ENCODE assay signal across 17 mouse cellular contexts in the genomic region with DNA sequence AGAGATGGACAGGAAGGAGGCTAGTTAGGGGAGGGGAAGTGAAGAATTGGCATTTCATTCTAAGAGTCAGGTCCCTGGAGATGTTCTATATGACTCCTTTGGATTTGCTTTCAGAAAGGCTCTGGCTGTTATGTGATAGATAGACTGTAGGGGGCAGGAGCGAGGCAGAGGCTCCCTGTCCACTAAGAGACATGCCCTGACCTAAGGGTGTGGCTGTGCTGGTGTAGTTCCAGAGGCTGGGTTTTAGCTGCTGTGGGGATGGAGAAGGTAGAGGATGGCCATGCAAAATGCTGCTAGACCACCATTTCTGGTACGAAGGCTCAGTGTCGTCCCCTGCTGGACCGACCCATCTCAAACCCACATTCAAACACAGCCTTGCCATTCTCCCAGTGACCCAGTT. TPM values are rescaled to one million over a fixed set of nuclear protein-coding genes. Genes with fewer than 3 reads are reported as not detected.
DNase-seq lines count a peak whose midpoint lies in the region; ATAC-seq and TF ChIP-seq lines count a peak whose summit lies in the region.
"Had no signal": no experiment of that assay in that cellular context is flagged by ENCODE, and none has a peak within 500 bp of the region (broad histone marks: within the 10 kb centered on the region; RNA-seq: fewer than 3 reads in every experiment).

No protein-coding gene starts in this region.

- H3K27me3 ChIP-seq in intestine, postnatal 0 days (replicated peaks; ENCODE audit: control insufficient read depth, insufficient read depth, low read length), result no peaks in the 10 kb centered on the region
- no peaks in the 10 kb centered on the region for H3K27me3 ChIP-seq in intestine, embryonic 16.5 days (replicated peaks; ENCODE audit: control insufficient read depth, insufficient read depth, low read length)
- no peaks in the 10 kb centered on the region for H3K27me3 ChIP-seq in midbrain, postnatal 0 days (ENCODE audit: insufficient read depth, low read length)
- H3K27me3 ChIP-seq in midbrain, embryonic 11.5 days (ENCODE audit: control insufficient read depth, insufficient read depth, low read length), result no peaks in the 10 kb centered on the region
- H3K27me3 ChIP-seq in small intestine, adult 2 months (ENCODE audit: control insufficient read depth, insufficient read depth, low read length), result no peaks in the 10 kb centered on the region
- H3K27me3 ChIP-seq in forebrain, embryonic 14.5 days (replicated peaks; ENCODE audit: control insufficient read depth, insufficient read depth, low read length), result no peaks in the 10 kb centered on the region
- H3K27me3 ChIP-seq: embryonic facial prominence, embryonic 12.5 days; limb, embryonic 15.5 days; midbrain, embryonic 12.5 days; neural tube, embryonic 13.5 days had no signal

- no peak for ATAC-seq in intestine, postnatal 0 days
- ATAC-seq in intestine, embryonic 16.5 days, result no peak
- ATAC-seq in midbrain, postnatal 0 days (ENCODE audit: low FRiP score), result no peak
- ATAC-seq in midbrain, embryonic 11.5 days (ENCODE audit: low FRiP score), result no peak
- ATAC-seq in forebrain, embryonic 14.5 days, result no peak
- ATAC-seq: forebrain, embryonic 16.5 days had no signal

- no peak overlapping the region for H3K9ac ChIP-seq in intestine, postnatal 0 days (ENCODE audit: low read depth, low read length)
- no peak overlapping the region for H3K9ac ChIP-seq in intestine, embryonic 16.5 days (ENCODE audit: low read depth, low read length)
- no peak overlapping the region for H3K9ac ChIP-seq in midbrain, postnatal 0 days (replicated peaks; ENCODE audit: low read length, poor library complexity, severe bottlenecking)
- no peak overlapping the region for H3K9ac ChIP-seq in midbrain, embryonic 11.5 days (ENCODE audit: low read length)
- no peak overlapping the region for H3K9ac ChIP-seq in forebrain, embryonic 14.5 days (ENCODE audit: low read length)
- H3K9ac ChIP-seq: embryonic facial prominence, embryonic 12.5 days; limb, embryonic 15.5 days; midbrain, embryonic 12.5 days; neural tube, embryonic 13.5 days had no signal

- 91% methylated on average over 4 of the region's 4 CpGs for WGBS in intestine, postnatal 0 days
- 83% methylated on average over 4 of the region's 4 CpGs for WGBS in intestine, embryonic 16.5 days
- 83% methylated on average over 4 of the region's 4 CpGs for WGBS in midbrain, postnatal 0 days
- WGBS in midbrain, embryonic 11.5 days, result 75% methylated on average over 4 of the region's 4 CpGs
- WGBS in small intestine, adult 2 months, result 89% methylated on average over 4 of the region's 4 CpGs
- 81% methylated on average over 4 of the region's 4 CpGs for WGBS in forebrain, embryonic 14.5 days

- peak; percentile 74 for TF ChIP-seq CTCF in intestine, postnatal 0 days (IDR thresholded peaks at IDR 0.05; ENCODE audit: low read depth)
- peak; percentile 27; the same call in 1 of the 2 replicates for TF ChIP-seq CTCF in midbrain, postnatal 0 days (IDR thresholded peaks at IDR 0.05)
- peak; percentile 71; the same call in 1 of the 2 replicates for TF ChIP-seq CTCF in small intestine, adult 2 months (IDR thresholded peaks at IDR 0.05; ENCODE audit: extremely low read depth, insufficient read length, insufficient replicate concordance, low read depth, low read length)

- H3K36me3 ChIP-seq in intestine, postnatal 0 days (ENCODE audit: control insufficient read depth, insufficient read depth), result no peaks in the 10 kb centered on the region
- no peaks in the 10 kb centered on the region for H3K36me3 ChIP-seq in intestine, embryonic 16.5 days (ENCODE audit: control insufficient read depth, insufficient read depth, low read length)
- no peaks in the 10 kb centered on the region for H3K36me3 ChIP-seq in midbrain, postnatal 0 days (ENCODE audit: insufficient read depth, low read length)
- no peaks in the 10 kb centered on the region for H3K36me3 ChIP-seq in midbrain, embryonic 11.5 days (ENCODE audit: control insufficient read depth, insufficient read depth, low read length)
- no peaks in the 10 kb centered on the region for H3K36me3 ChIP-seq in small intestine, adult 2 months (ENCODE audit: control insufficient read depth, insufficient read depth, low read length)
- no peaks in the 10 kb centered on the region for H3K36me3 ChIP-seq in forebrain, embryonic 14.5 days (ENCODE audit: control insufficient read depth, insufficient read depth, low read length)
- H3K36me3 ChIP-seq: embryonic facial prominence, embryonic 12.5 days; G1E; limb, embryonic 15.5 days; midbrain, embryonic 12.5 days; neural tube, embryonic 13.5 days had no signal

- TF ChIP-seq POLR2A in small intestine, adult 2 months (IDR thresholded peaks at IDR 0.05; ENCODE audit: low read depth, low read length), result no peak

- no peak overlapping the region for H3K4me3 ChIP-seq in intestine, postnatal 0 days (ENCODE audit: low read depth, low read length)
- no peak overlapping the region for H3K4me3 ChIP-seq in intestine, embryonic 16.5 days (ENCODE audit: low read length)
- no peak overlapping the region for H3K4me3 ChIP-seq in midbrain, postnatal 0 days (ENCODE audit: low read depth, low read length)
- H3K4me3 ChIP-seq in midbrain, embryonic 11.5 days (ENCODE audit: low read depth, low read length), result no peak overlapping the region
- H3K4me3 ChIP-seq in small intestine, adult 2 months (ENCODE audit: low read depth, low read length), result no peak overlapping the region
- H3K4me3 ChIP-seq in forebrain, embryonic 14.5 days (ENCODE audit: low read depth, low read length), result no peak overlapping the region
- H3K4me3 ChIP-seq: embryonic facial prominence, embryonic 12.5 days; limb, embryonic 15.5 days; midbrain, embryonic 12.5 days; neural tube, embryonic 13.5 days had no signal

- peaks cover 11% of the 10 kb centered on the region for H3K4me1 ChIP-seq in intestine, postnatal 0 days (replicated peaks; ENCODE audit: control insufficient read depth, insufficient read depth, low read length)
- H3K4me1 ChIP-seq in intestine, embryonic 16.5 days (ENCODE audit: control insufficient read depth, insufficient read depth, low read length), result peaks cover 65% of the 10 kb centered on the region
- H3K4me1 ChIP-seq in midbrain, postnatal 0 days (ENCODE audit: insufficient read depth, low read length), result peaks cover 13% of the 10 kb centered on the region
- H3K4me1 ChIP-seq in midbrain, embryonic 11.5 days (ENCODE audit: control insufficient read depth, insufficient read depth, low read length), result peaks cover 13% of the 10 kb centered on the region
- H3K4me1 ChIP-seq in small intestine, adult 2 months (ENCODE audit: control insufficient read depth, insufficient read depth, insufficient read length, low read length), result peaks cover 22% of the 10 kb centered on the region
- peaks cover 16% of the 10 kb centered on the region for H3K4me1 ChIP-seq in forebrain, embryonic 14.5 days (ENCODE audit: control insufficient read depth, insufficient read depth, low read length)

- no peak for DNase-seq in midbrain, postnatal 0 days (ENCODE audit: low spot score)
- no peak for DNase-seq in midbrain, embryonic 11.5 days (ENCODE audit: low spot score, missing footprints)
- DNase-seq in ZHBTc4 (ENCODE audit: low read depth, low spot score), result peak; percentile 51
- no peak for DNase-seq in right cerebral cortex, adult 18-20 months
- DNase-seq in forebrain, embryonic 14.5 days (ENCODE audit: low spot score), result no peak
- DNase-seq: cerebellum, postnatal 10 days; heart, adult 18-20 months; kidney, adult 11 months had no signal

- H3K4me2 ChIP-seq in intestine, postnatal 0 days (replicated peaks; ENCODE audit: low read depth), result no peak overlapping the region
- H3K4me2 ChIP-seq in intestine, embryonic 16.5 days (ENCODE audit: low read depth, low read length), result no peak overlapping the region
- no peak overlapping the region for H3K4me2 ChIP-seq in midbrain, postnatal 0 days (ENCODE audit: low read depth, low read length, poor library complexity, severe bottlenecking)
- no peak overlapping the region for H3K4me2 ChIP-seq in midbrain, embryonic 11.5 days
- no peak overlapping the region for H3K4me2 ChIP-seq in forebrain, embryonic 14.5 days (ENCODE audit: low read length)
- H3K4me2 ChIP-seq: embryonic facial prominence, embryonic 12.5 days; limb, embryonic 15.5 days; midbrain, embryonic 12.5 days; neural tube, embryonic 13.5 days had no signal

- H3K9me3 ChIP-seq in intestine, postnatal 0 days (ENCODE audit: control insufficient read depth), result no peaks in the 10 kb centered on the region
- H3K9me3 ChIP-seq in intestine, embryonic 16.5 days (ENCODE audit: control insufficient read depth, low read length), result no peaks in the 10 kb centered on the region
- no peaks in the 10 kb centered on the region for H3K9me3 ChIP-seq in midbrain, postnatal 0 days (ENCODE audit: low read length)
- no peaks in the 10 kb centered on the region for H3K9me3 ChIP-seq in midbrain, embryonic 11.5 days (ENCODE audit: control insufficient read depth, low read length)
- no peaks in the 10 kb centered on the region for H3K9me3 ChIP-seq in forebrain, embryonic 14.5 days (replicated peaks; ENCODE audit: control insufficient read depth, low read length)
- H3K9me3 ChIP-seq: embryonic facial prominence, embryonic 12.5 days; G1E; limb, embryonic 15.5 days; midbrain, embryonic 12.5 days; neural tube, embryonic 13.5 days had no signal

- no peak overlapping the region for H3K27ac ChIP-seq in intestine, postnatal 0 days (ENCODE audit: low read depth, low read length)
- no peak overlapping the region for H3K27ac ChIP-seq in intestine, embryonic 16.5 days (ENCODE audit: low read length)
- H3K27ac ChIP-seq in midbrain, postnatal 0 days (ENCODE audit: low read depth, low read length), result no peak overlapping the region
- H3K27ac ChIP-seq in midbrain, embryonic 11.5 days (ENCODE audit: low read depth, low read length), result no peak overlapping the region
- H3K27ac ChIP-seq in small intestine, adult 2 months (ENCODE audit: insufficient read depth, low read depth, low read length), result no peak overlapping the region
- no peak overlapping the region for H3K27ac ChIP-seq in forebrain, embryonic 14.5 days (ENCODE audit: low read depth, low read length)
- H3K27ac ChIP-seq: embryonic facial prominence, embryonic 12.5 days; midbrain, embryonic 12.5 days; neural tube, embryonic 13.5 days had no signal

RNA-seq across cellular contexts. Expression of a gene that starts 8.9 kb away (rescaled TPM):
- 44.9 and 49.1 TPM in 2 replicates for polyA plus RNA-seq in intestine, postnatal 0 days (2015; fragmentation: Nextera tagmentation; extraction: Ambion mirVana)
- 56.0 and 63.0 TPM in 2 replicates for polyA plus RNA-seq in intestine, embryonic 16.5 days (2015; fragmentation: Nextera tagmentation; extraction: Ambion mirVana)
- total RNA-seq in midbrain, postnatal 0 days (2014; rRNA removed), result 36.3 and 51.9 TPM in 2 replicates
- polyA plus RNA-seq in midbrain, postnatal 0 days (2015; fragmentation: Nextera tagmentation; extraction: Ambion mirVana), result 23.2 and 23.7 TPM in 2 replicates
- polyA plus RNA-seq in midbrain, embryonic 11.5 days (2014; fragmentation: Nextera tagmentation; extraction: Ambion mirVana), result 26.6 and 27.5 TPM in 2 replicates
- 27.9 and 37.7 TPM in 2 replicates for polyA plus RNA-seq in small intestine, adult 2 months (2012; rRNA removed)
- polyA plus RNA-seq in forebrain, embryonic 14.5 days (2014; fragmentation: Nextera tagmentation; extraction: Ambion mirVana), result 9.1 and 12.0 TPM in 2 replicates
